Mouse (Mus musculus) brain, embryonic 14.5 days (tissue): Measurements from ENCODE around the gene Lama1. TPM values are rescaled to one million over a fixed set of nuclear protein-coding genes. Genes with fewer than 3 reads are reported as not detected.

Experiments
- DNase-seq: peaks from one replicate; pipeline ENCODE4 v3.0.0-alpha.2; 2011; ENCODE audit warnings: low read depth
- CTCF ChIP-seq: fragments of 200-500 bp; IDR thresholded peaks from 2 replicates; pipeline ENCODE4 v1.5.1; 2012; ENCODE audit warnings: inconsistent platforms, mild to moderate bottlenecking, moderate library complexity, borderline replicate concordance; ENCODE audit not compliant: insufficient read depth, insufficient read length; ENCODE audit errors: extremely low read depth
- POLR2A ChIP-seq: fragments of 200-500 bp; IDR thresholded peaks from 2 replicates; pipeline ENCODE4 v1.6.1; 2012; ENCODE audit warnings: mild to moderate bottlenecking, inconsistent platforms, borderline replicate concordance; ENCODE audit not compliant: poor library complexity, insufficient read depth, insufficient read length, severe bottlenecking; ENCODE audit errors: extremely low read depth
- polyA plus RNA-seq: library from polyadenylated mRNA; depleted of rRNA; stranded (reverse); fragments of >200 nt; gene quantifications from 2 replicates; pipeline ENCODE4 v1.2.3, GENCODE M21; 2012; rRNA removed

Gene Lama1
- 10.5 and 14.0 TPM in 2 replicates for polyA plus RNA-seq

GRCm38 (mm10) chr17:67696694-67697386 is at the start of gene Lama1:
Lama1 (plus strand) TSS chr17:67697259.
- peak; percentile 85 for DNase-seq

GRCm38 (mm10) chr17:67651506-67651905 is 45.6 kb upstream of the Lama1 start:
- peak; percentile 89 for DNase-seq
- TF ChIP-seq CTCF (peak; percentile 86), POLR2A (no peak)

More at GRCm38 (mm10) chr17:67696694-67697386, at the start of gene Lama1:
- TF ChIP-seq POLR2A, result no peak
- peak; percentile 69 for TF ChIP-seq CTCF

GRCm38 (mm10) chr17:67664299-67664698 is 32.8 kb upstream of the Lama1 start:
- TF ChIP-seq CTCF (no peak), POLR2A (no peak)
- no peak for DNase-seq

- TF ChIP-seq POLR2A (no peak), CTCF (no peak)
Observed at GRCm38 (mm10) chr17:67666981-67667380, 30.1 kb upstream of the Lama1 start.

GRCm38 (mm10) chr17:67667981-67668380 is 29.1 kb upstream of the Lama1 start:
- DNase-seq, result peak; percentile 85
- TF ChIP-seq CTCF, result peak; percentile 87
- no peak for TF ChIP-seq POLR2A

More at GRCm38 (mm10) chr17:67666981-67667380, 30.1 kb upstream of the Lama1 start:
- DNase-seq, result no peak

GRCm38 (mm10) chr17:67678576-67678975 is 18.5 kb upstream of the Lama1 start:
- no peak for DNase-seq
- TF ChIP-seq POLR2A, result no peak
- no peak for TF ChIP-seq CTCF

GRCm38 (mm10) chr17:67681084-67681483 is 16.0 kb upstream of the Lama1 start:
- no peak for DNase-seq
- TF ChIP-seq POLR2A (no peak), CTCF (no peak)

- no peak for DNase-seq
- TF ChIP-seq CTCF, result no peak
- TF ChIP-seq POLR2A, result no peak
Observed at GRCm38 (mm10) chr17:67685022-67685743, 11.9 kb upstream of the Lama1 start.

- DNase-seq, result no peak
- TF ChIP-seq CTCF (no peak), POLR2A (no peak)
Observed at GRCm38 (mm10) chr17:67687505-67687904, 9.6 kb upstream of the Lama1 start.

- no peak for TF ChIP-seq POLR2A
- TF ChIP-seq CTCF, result no peak
Observed at GRCm38 (mm10) chr17:67690689-67691088, 6.4 kb upstream of the Lama1 start.

GRCm38 (mm10) chr17:67692651-67693050 is 4.4 kb upstream of the Lama1 start:
- TF ChIP-seq CTCF (no peak), POLR2A (no peak)
- no peak for DNase-seq

More at GRCm38 (mm10) chr17:67690689-67691088, 6.4 kb upstream of the Lama1 start:
- no peak for DNase-seq
